Mouse (Mus musculus): ENCODE data around the gene Olfr204. TPM values are rescaled to one million over a fixed set of nuclear protein-coding genes. Genes with fewer than 3 reads are reported as not detected.

Olfr204 gene
- polyA plus RNA-seq, 2 experiments, result not detected

Other genes starting within 250 kb of the Olfr204 start
- not detected in 2 replicates for gene Olfr190, start 240.2 kb downstream of the Olfr204 start, polyA plus RNA-seq (2012; rRNA removed)
- not detected in 2 replicates for gene Olfr190, start 240.2 kb downstream of the Olfr204 start, polyA plus RNA-seq (2014; fragmentation: Nextera tagmentation; extraction: Ambion mirVana)
- not detected in 2 replicates for gene Olfr191, start 228.4 kb downstream of the Olfr204 start, polyA plus RNA-seq (2012; rRNA removed)
- gene Olfr191, start 228.4 kb downstream of the Olfr204 start, polyA plus RNA-seq (2014; fragmentation: Nextera tagmentation; extraction: Ambion mirVana), result not detected in 2 replicates
- gene Olfr193, start 206.4 kb downstream of the Olfr204 start, polyA plus RNA-seq (2012; rRNA removed), result not detected in 2 replicates
- not detected in 2 replicates for gene Olfr193, start 206.4 kb downstream of the Olfr204 start, polyA plus RNA-seq (2014; fragmentation: Nextera tagmentation; extraction: Ambion mirVana)
- gene Olfr194, start 197.2 kb downstream of the Olfr204 start, polyA plus RNA-seq (2012; rRNA removed), result not detected in 2 replicates
- not detected in 2 replicates for gene Olfr194, start 197.2 kb downstream of the Olfr204 start, polyA plus RNA-seq (2014; fragmentation: Nextera tagmentation; extraction: Ambion mirVana)
- gene Olfr195, start 171.2 kb downstream of the Olfr204 start, polyA plus RNA-seq (2012; rRNA removed), result not detected in 2 replicates
- gene Olfr195, start 171.2 kb downstream of the Olfr204 start, polyA plus RNA-seq (2014; fragmentation: Nextera tagmentation; extraction: Ambion mirVana), result not detected in 2 replicates
- not detected in 2 replicates for gene Olfr196, start 147.8 kb downstream of the Olfr204 start, polyA plus RNA-seq (2012; rRNA removed)
- not detected in 2 replicates for gene Olfr196, start 147.8 kb downstream of the Olfr204 start, polyA plus RNA-seq (2014; fragmentation: Nextera tagmentation; extraction: Ambion mirVana)
- gene Olfr198, start 114.7 kb downstream of the Olfr204 start, polyA plus RNA-seq (2012; rRNA removed), result not detected in 2 replicates
- gene Olfr198, start 114.7 kb downstream of the Olfr204 start, polyA plus RNA-seq (2014; fragmentation: Nextera tagmentation; extraction: Ambion mirVana), result not detected in 2 replicates
- not detected in 2 replicates for gene Olfr199, start 98.5 kb downstream of the Olfr204 start, polyA plus RNA-seq (2012; rRNA removed)
- not detected in 2 replicates for gene Olfr199, start 98.5 kb downstream of the Olfr204 start, polyA plus RNA-seq (2014; fragmentation: Nextera tagmentation; extraction: Ambion mirVana)
- 0.13 and 0.21 TPM in 2 replicates for gene Olfr201, start 45.6 kb downstream of the Olfr204 start, polyA plus RNA-seq (2012; rRNA removed)
- gene Olfr201, start 45.6 kb downstream of the Olfr204 start, polyA plus RNA-seq (2014; fragmentation: Nextera tagmentation; extraction: Ambion mirVana), result 0.08 and 0.15 TPM in 2 replicates
- not detected in 2 replicates for gene Olfr202, start 31.5 kb downstream of the Olfr204 start, polyA plus RNA-seq (2012; rRNA removed)
- gene Olfr202, start 31.5 kb downstream of the Olfr204 start, polyA plus RNA-seq (2014; fragmentation: Nextera tagmentation; extraction: Ambion mirVana), result not detected in 2 replicates
- gene Olfr203, start 19.4 kb downstream of the Olfr204 start, polyA plus RNA-seq (2012; rRNA removed), result not detected in 2 replicates
- gene Olfr203, start 19.4 kb downstream of the Olfr204 start, polyA plus RNA-seq (2014; fragmentation: Nextera tagmentation; extraction: Ambion mirVana), result not detected in 2 replicates
- gene Olfr205, start 12.9 kb upstream of the Olfr204 start, polyA plus RNA-seq (2012; rRNA removed), result not detected in 2 replicates
- gene Olfr205, start 12.9 kb upstream of the Olfr204 start, polyA plus RNA-seq (2014; fragmentation: Nextera tagmentation; extraction: Ambion mirVana), result not detected in 2 replicates
- not detected in 2 replicates for gene Olfr206, start 31.0 kb upstream of the Olfr204 start, polyA plus RNA-seq (2012; rRNA removed)
- gene Olfr206, start 31.0 kb upstream of the Olfr204 start, polyA plus RNA-seq (2014; fragmentation: Nextera tagmentation; extraction: Ambion mirVana), result not detected in 2 replicates
- not detected in 2 replicates for gene Olfr209, start 45.7 kb upstream of the Olfr204 start, polyA plus RNA-seq (2012; rRNA removed)
- gene Olfr209, start 45.7 kb upstream of the Olfr204 start, polyA plus RNA-seq (2014; fragmentation: Nextera tagmentation; extraction: Ambion mirVana), result not detected in 2 replicates
- not detected in 2 replicates for gene Gabrr3, start 89.1 kb upstream of the Olfr204 start, polyA plus RNA-seq (2012; rRNA removed)
- not detected in 2 replicates for gene Gabrr3, start 89.1 kb upstream of the Olfr204 start, polyA plus RNA-seq (2014; fragmentation: Nextera tagmentation; extraction: Ambion mirVana)
- 3.9 and 7.6 TPM in 2 replicates for gene Riox2, start 153.5 kb upstream of the Olfr204 start, polyA plus RNA-seq (2012; rRNA removed)
- gene Riox2, start 153.5 kb upstream of the Olfr204 start, polyA plus RNA-seq (2014; fragmentation: Nextera tagmentation; extraction: Ambion mirVana), result 15.3 and 15.8 TPM in 2 replicates

Data from liver, embryonic 14.5 days (tissue).